Mouse (Mus musculus) hindbrain, embryonic 14.5 days (tissue): ENCODE measurements at regions not wholly inside any gene's neighbourhood (a gene's known extent, or its start where the extent isn't known, plus 50 kb on each side); places are given as distances from the start of the nearest gene placed in this dataset.

Experiments used
- ATAC-seq: fragments of 200-750 bp; cut with Nextera tagmentation; 2 replicates; pipeline ENCODE4 v1.8.0; 2017; ENCODE audit warnings: moderate number of reproducible peaks, mild to moderate bottlenecking, moderate TSS enrichment, moderate library complexity; ENCODE audit not compliant: low FRiP score
- DNase-seq: peaks from one replicate; pipeline ENCODE4 v3.0.0-alpha.2; 2015; ENCODE audit warnings: low spot score
- H3K27ac ChIP-seq: fragments of 300-500 bp; sonication (generic); 2 replicates; pipeline ENCODE4 v1.5.1; 2014; ENCODE audit warnings: mild to moderate bottlenecking, moderate library complexity
- H3K27me3 ChIP-seq: fragments of 300-500 bp; sonication (generic); 2 replicates; pipeline ENCODE4 v1.6.1; 2014; ENCODE audit warnings: mild to moderate bottlenecking, low read length, mixed read lengths; ENCODE audit not compliant: control insufficient read depth, insufficient read depth
- H3K36me3 ChIP-seq: fragments of 300-500 bp; sonication (generic); replicated peaks from 2 replicates; pipeline ENCODE4 v1.6.1; 2014; ENCODE audit not compliant: control insufficient read depth, insufficient read depth
- H3K4me1 ChIP-seq: fragments of 300-500 bp; sonication (generic); replicated peaks from 2 replicates; pipeline ENCODE4 v1.6.1; 2014; ENCODE audit warnings: antibody characterized with exemption, low read length, mixed read lengths; ENCODE audit not compliant: control insufficient read depth, insufficient read depth
- H3K4me2 ChIP-seq: fragments of 300-500 bp; sonication (generic); replicated peaks from 2 replicates; pipeline ENCODE4 v1.6.1; 2014; ENCODE audit warnings: mild to moderate bottlenecking, moderate library complexity
- H3K4me3 ChIP-seq: fragments of 300-500 bp; sonication (generic); replicated peaks from 2 replicates; pipeline ENCODE4 v1.5.1; 2014; ENCODE audit warnings: mild to moderate bottlenecking, low read length
- H3K9ac ChIP-seq: fragments of 300-500 bp; sonication (generic); 2 replicates; pipeline ENCODE4 v1.6.1; 2014
- H3K9me3 ChIP-seq: fragments of 300-500 bp; sonication (generic); 2 replicates; pipeline ENCODE4 v1.6.1; 2016; ENCODE audit warnings: low read length; ENCODE audit not compliant: control insufficient read depth
- WGBS: fragments of 180-500 bp; shearing (Covaris S2); extraction: QIAGEN DNeasy Blood & Tissue Kit; methylation state at CpG from one replicate; pipeline ENCODE4 v1.1.7; 2014; 5-methylcytosine and 5-hydroxymethylcytosine counted together

- ATAC-seq (no peak; the same call in 1 of the 2 replicates), DNase-seq (no peak)
- no peak overlapping the region for H3K9ac ChIP-seq
- no peak overlapping the region for H3K4me2 ChIP-seq
- no peaks in the 10 kb centered on the region for H3K27me3 ChIP-seq
- H3K36me3 ChIP-seq, result no peaks in the 10 kb centered on the region
- H3K9me3 ChIP-seq, result no peaks in the 10 kb centered on the region
- no peak overlapping the region for H3K27ac ChIP-seq
- no peaks in the 10 kb centered on the region for H3K4me1 ChIP-seq
- H3K4me3 ChIP-seq, result no peak overlapping the region
These were observed 874.1 kb upstream of the Gje1 start for GRCm38 (mm10) chr10:15592161-15592560.

- Histone ChIP-seq H3K4me1 (no peaks in the 10 kb centered on the region), H3K27ac (no peak overlapping the region), H3K27me3 (no peaks in the 10 kb centered on the region), H3K4me3 (no peak overlapping the region), H3K9me3 (no peaks in the 10 kb centered on the region), H3K36me3 (no peaks in the 10 kb centered on the region), H3K4me2 (no peak overlapping the region), H3K9ac (no peak overlapping the region)
- no peak for DNase-seq
- no peak for ATAC-seq
- WGBS, result 73% methylated on average over 6 of the region's 6 CpGs
These were observed 868.1 kb upstream of the Gje1 start for GRCm38 (mm10) chr10:15586081-15586480.

- H3K4me3 ChIP-seq, result no peak overlapping the region
- no peak overlapping the region for H3K4me2 ChIP-seq
- DNase-seq (no peak), ATAC-seq (no peak)
- no peaks in the 10 kb centered on the region for H3K27me3 ChIP-seq
- no peaks in the 10 kb centered on the region for H3K36me3 ChIP-seq
- H3K9ac ChIP-seq, result no peak overlapping the region
- H3K27ac ChIP-seq, result no peak overlapping the region
- no peaks in the 10 kb centered on the region for H3K4me1 ChIP-seq
- peaks cover 9% of the 10 kb centered on the region; the same call in 1 of the 2 replicates for H3K9me3 ChIP-seq
These were observed 846.1 kb upstream of the Gje1 start for GRCm38 (mm10) chr10:15564119-15564518.

- no peak overlapping the region for H3K27ac ChIP-seq
- no peaks in the 10 kb centered on the region for H3K27me3 ChIP-seq
- DNase-seq (no peak), ATAC-seq (peak; percentile 53; the same call in 1 of the 2 replicates)
- H3K4me2 ChIP-seq, result no peak overlapping the region
- no peaks in the 10 kb centered on the region for H3K4me1 ChIP-seq
- 25% methylated on average over 3 of the region's 3 CpGs for WGBS
- H3K36me3 ChIP-seq, result no peaks in the 10 kb centered on the region
- no peak overlapping the region for H3K9ac ChIP-seq
- no peak overlapping the region for H3K4me3 ChIP-seq
- 0 out of 2 replicates have a peak, but pooled peaks cover 3% of the 10 kb centered on the region for H3K9me3 ChIP-seq
These were observed 835.5 kb upstream of the Gje1 start for GRCm38 (mm10) chr10:15553407-15554064.

- Histone ChIP-seq H3K27me3 (no peaks in the 10 kb centered on the region), H3K9ac (no peak overlapping the region), H3K4me3 (no peak overlapping the region), H3K36me3 (no peaks in the 10 kb centered on the region), H3K4me1 (0 out of 2 replicates have a peak, but pooled peaks cover 6% of the 10 kb centered on the region), H3K27ac (no peak overlapping the region), H3K4me2 (no peak overlapping the region), H3K9me3 (no peaks in the 10 kb centered on the region)
- 24% methylated on average over 2 of the region's 2 CpGs for WGBS
- ATAC-seq, result peak; percentile 70
- DNase-seq, result peak; percentile 34
These were observed 823.9 kb upstream of the Gje1 start for GRCm38 (mm10) chr10:15541797-15542350.

- 77% methylated on average over 4 of the region's 4 CpGs for WGBS
- no peak overlapping the region for H3K4me2 ChIP-seq
- no peak overlapping the region for H3K27ac ChIP-seq
- H3K9ac ChIP-seq, result no peak overlapping the region
- H3K27me3 ChIP-seq, result no peaks in the 10 kb centered on the region
- H3K4me1 ChIP-seq, result 0 out of 2 replicates have a peak, but pooled peaks cover 6% of the 10 kb centered on the region
- H3K4me3 ChIP-seq, result no peak overlapping the region
- no peak for ATAC-seq
- no peaks in the 10 kb centered on the region for H3K9me3 ChIP-seq
- H3K36me3 ChIP-seq, result no peaks in the 10 kb centered on the region
- DNase-seq, result no peak
These were observed 822.9 kb upstream of the Gje1 start for GRCm38 (mm10) chr10:15540780-15541426.

GRCm38 (mm10) chr10:15536053-15536452 lies 818.0 kb upstream of the Gje1 start:
- no peak overlapping the region for H3K4me2 ChIP-seq
- DNase-seq (no peak), ATAC-seq (no peak)
- 85% methylated on average over 2 of the region's 2 CpGs for WGBS
- H3K4me1 ChIP-seq, result no peaks in the 10 kb centered on the region
- H3K27me3 ChIP-seq, result no peaks in the 10 kb centered on the region
- no peak overlapping the region for H3K9ac ChIP-seq
- H3K27ac ChIP-seq, result no peak overlapping the region
- H3K4me3 ChIP-seq, result no peak overlapping the region
- H3K36me3 ChIP-seq, result no peaks in the 10 kb centered on the region
- no peaks in the 10 kb centered on the region for H3K9me3 ChIP-seq

GRCm38 (mm10) chr10:15487367-15487766 lies 769.4 kb upstream of the Gje1 start:
- ATAC-seq (no peak), DNase-seq (no peak)
- Histone ChIP-seq H3K4me1 (no peaks in the 10 kb centered on the region), H3K4me3 (no peak overlapping the region), H3K9me3 (no peaks in the 10 kb centered on the region), H3K27me3 (no peaks in the 10 kb centered on the region), H3K27ac (no peak overlapping the region), H3K4me2 (no peak overlapping the region), H3K9ac (no peak overlapping the region), H3K36me3 (no peaks in the 10 kb centered on the region)
- 92% methylated on average over 2 of the region's 2 CpGs for WGBS

- H3K4me1 ChIP-seq, result no peaks in the 10 kb centered on the region
- ATAC-seq (no peak), DNase-seq (no peak)
- WGBS, result 91% methylated on average over 2 of the region's 2 CpGs
- no peaks in the 10 kb centered on the region for H3K36me3 ChIP-seq
- H3K4me3 ChIP-seq, result no peak overlapping the region
- H3K9ac ChIP-seq, result no peak overlapping the region
- no peaks in the 10 kb centered on the region for H3K27me3 ChIP-seq
- no peak overlapping the region for H3K27ac ChIP-seq
- no peak overlapping the region for H3K4me2 ChIP-seq
- H3K9me3 ChIP-seq, result no peaks in the 10 kb centered on the region
These were observed 725.3 kb upstream of the Gje1 start for GRCm38 (mm10) chr10:15443281-15443680.
